Mouse (Mus musculus) liver, embryonic 14.5 days (tissue): ENCODE data around the gene Fam228b.
"Not testable (repeated sequence)": the region's sequence is repeated elsewhere in the genome, so short reads cannot be mapped to it uniquely, and the experiment has no call there.

ENCODE experiments used
- CTCF ChIP-seq: IDR thresholded peaks from 2 replicates; pipeline ENCODE4 v1.5.1; 2016; ENCODE audit warnings: antibody characterized with exemption, low read depth, control low read depth
- EP300 ChIP-seq: IDR thresholded peaks from 2 replicates; pipeline ENCODE4 v1.6.1; 2016; ENCODE audit warnings: antibody characterized with exemption, low read depth

DNA sequence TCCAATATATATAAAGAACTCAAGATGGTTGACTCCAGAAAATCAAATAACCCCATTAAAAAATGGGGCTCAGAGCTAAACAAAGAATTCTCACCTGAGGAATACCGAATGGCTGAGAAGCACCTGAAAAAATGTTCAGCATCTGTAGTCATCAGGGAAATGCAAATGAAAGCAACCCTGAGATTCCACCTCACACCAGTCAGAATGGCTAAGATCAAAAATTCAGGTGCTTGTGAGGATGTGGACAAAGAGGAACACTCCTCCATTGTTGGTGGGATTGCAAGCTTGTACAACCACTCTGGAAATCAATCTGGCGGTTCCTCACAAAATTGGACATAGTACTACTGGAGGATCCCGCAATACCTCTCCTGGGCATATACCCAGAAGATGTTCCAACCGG, 14.6 kb downstream of the Fam228b start:
- TF ChIP-seq EP300, CTCF: not testable (repeated sequence)
